Comparison of ENCODE assay signal across 19 mouse cellular contexts in the genomic region with DNA sequence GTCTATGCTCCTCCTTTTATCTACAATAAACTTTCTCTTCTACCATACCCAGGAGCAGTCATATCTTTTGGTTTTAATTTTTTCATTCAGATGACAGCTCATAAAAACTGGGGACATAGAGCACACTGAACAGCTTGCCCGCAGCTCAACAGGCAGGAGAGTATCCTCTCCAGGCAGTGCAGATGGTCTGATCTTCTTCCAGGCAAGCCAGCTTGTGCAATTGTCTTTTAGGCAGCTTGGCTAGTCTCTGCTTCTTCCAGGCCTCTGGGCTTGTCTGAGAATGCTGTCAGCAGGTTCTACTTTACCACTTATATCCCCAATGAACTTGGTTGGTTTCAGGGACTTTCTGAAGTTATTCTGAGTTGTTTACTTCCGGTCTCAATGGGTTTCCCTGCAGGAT. TPM values are rescaled to one million over a fixed set of nuclear protein-coding genes. Genes with fewer than 3 reads are reported as not detected.
A peak's percentile ranks its signal among the peaks of the same experiment; 100 is the strongest.
DNase-seq lines count a peak whose midpoint lies in the region; TF ChIP-seq lines count a peak whose summit lies in the region.
"Had no signal": no experiment of that assay in that cellular context is flagged by ENCODE, and none has a peak within 500 bp of the region (broad histone marks: within the 10 kb centered on the region; RNA-seq: fewer than 3 reads in every experiment).

No protein-coding gene starts in this region.

- WGBS in limb, embryonic 10.5 days, result 87% methylated on average over 2 of the region's 2 CpGs

- no peak overlapping the region for H3K4me3 ChIP-seq in gastrocnemius, adult 2 months
- no peak overlapping the region for H3K4me3 ChIP-seq in limb, embryonic 10.5 days
- H3K4me3 ChIP-seq: limb, embryonic 12.5 days; midbrain, embryonic 15.5 days had no signal

- no peak overlapping the region for H3K27ac ChIP-seq in gastrocnemius, adult 2 months
- H3K27ac ChIP-seq in limb, embryonic 10.5 days, result no peak overlapping the region
- H3K27ac ChIP-seq: limb, embryonic 12.5 days; liver, embryonic 14.5 days; midbrain, embryonic 15.5 days had no signal

- no peaks in the 10 kb centered on the region for H3K4me1 ChIP-seq in limb, embryonic 10.5 days
- H3K4me1 ChIP-seq: limb, embryonic 12.5 days; midbrain, embryonic 15.5 days had no signal

- intact Hi-C loops in left cerebral cortex, postnatal 14 days (cut with DNase I), result no loop called here
- intact Hi-C loops in gastrocnemius, adult 2 months (cut with DNase I), result no loop called here

- no peak for TF ChIP-seq CTCF in gastrocnemius, adult 2 months (IDR thresholded peaks at IDR 0.05)

- H3K9me3 ChIP-seq in limb, embryonic 10.5 days (replicated peaks), result no peaks in the 10 kb centered on the region
- H3K9me3 ChIP-seq: limb, embryonic 12.5 days; midbrain, embryonic 15.5 days had no signal

- peak; percentile 5 to 21 for DNase-seq in left cerebral cortex, postnatal 14 days (ENCODE audit: low spot score in 2 of 2)
- DNase-seq in left cerebral cortex, adult 11 months (ENCODE audit: low spot score), result no peak
- peak; percentile 53 for DNase-seq in layer of hippocampus, adult 11-12 months (ENCODE audit: low spot score)
- peak; percentile 36 to 52 for DNase-seq in layer of hippocampus, postnatal 10 days (ENCODE audit: low spot score in 2 of 2)
- DNase-seq in right cerebral cortex, postnatal 4 days, result peak; percentile 23
- DNase-seq in gastrocnemius, adult 2 months, result no peak
- DNase-seq in limb, embryonic 10.5 days (ENCODE audit: low spot score), result no peak
- DNase-seq: cerebellum, adult 9-11 months; heart, adult 11 months; kidney, adult 8-10 months; kidney, postnatal 36 days; thymus, adult 2 months had no signal

- H3K27me3 ChIP-seq in limb, embryonic 10.5 days (ENCODE audit: low read depth, poor library complexity, severe bottlenecking), result no peaks in the 10 kb centered on the region
- H3K27me3 ChIP-seq: limb, embryonic 12.5 days; midbrain, embryonic 15.5 days had no signal

- H3K36me3 ChIP-seq in limb, embryonic 10.5 days, result no peaks in the 10 kb centered on the region
- H3K36me3 ChIP-seq: limb, embryonic 12.5 days; midbrain, embryonic 15.5 days had no signal

RNA-seq across cellular contexts. Expression of a gene that starts 35.9 kb away (rescaled TPM):
- not detected for total RNA-seq in left cerebral cortex, postnatal 14 days (2021)
- total RNA-seq in layer of hippocampus, postnatal 10 days (2021), result not detected
- not detected for total RNA-seq in gastrocnemius, adult 2 months (2021)
- polyA plus RNA-seq in limb, embryonic 10.5 days (2016; fragmentation: Nextera tagmentation; extraction: Ambion mirVana), result not detected in 2 replicates
- total RNA-seq: adrenal gland, postnatal 4 days; ES-E14 had no signal
- polyA plus RNA-seq: forebrain, embryonic 11.5 days; heart, embryonic 14.5 days; limb, embryonic 12.5 days; liver, embryonic 14.5 days; midbrain, embryonic 15.5 days; thymus, adult 2 months had no signal

Comparison
In these comparisons a context has a peak if more than half of its experiments do, and no peak if none do; other contexts are left out.
1. DNase-seq: peak in left cerebral cortex, postnatal 14 days (2 of 2), layer of hippocampus, adult 11-12 months (single experiment), layer of hippocampus, postnatal 10 days (2 of 2) and right cerebral cortex, postnatal 4 days (single experiment); none in left cerebral cortex, adult 11 months (single experiment), gastrocnemius, adult 2 months (single experiment) and limb, embryonic 10.5 days (single experiment).